Mouse (Mus musculus) monocyte, adult 2 months (primary cell): ENCODE measurements around the gene Tmem52.
"Not testable (repeated sequence)": the region's sequence is repeated elsewhere in the genome, so short reads cannot be mapped to it uniquely, and the experiment has no call there.

Experiments
- DNase-seq, 2 experiments: peaks; one replicate each; pipeline ENCODE4 v3.0.0; 2022; ENCODE audit warnings: low spot score in 2 of 2, low read depth in 1 of 2

Tmem52 gene

DNA sequence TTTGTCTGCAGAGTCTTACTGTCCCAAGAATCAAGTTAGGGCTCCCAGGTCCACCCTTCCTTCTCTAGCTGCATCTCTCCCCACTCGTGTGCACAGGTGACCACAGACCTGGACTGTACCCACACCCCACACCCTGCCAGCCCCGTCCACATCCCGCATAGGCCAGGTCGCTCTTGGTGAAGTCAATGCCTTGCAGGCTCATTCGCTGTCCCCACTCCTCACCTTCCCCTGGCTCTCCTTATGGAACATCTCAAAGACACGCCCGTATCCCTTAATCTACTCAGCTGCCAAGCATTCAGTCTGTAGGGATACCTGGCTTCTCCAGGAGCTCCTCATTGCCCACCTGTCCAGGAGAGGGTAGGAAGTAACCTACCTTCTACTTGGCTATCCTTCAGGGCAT lies 2.5 kb downstream of the Tmem52 start:
- no peak for DNase-seq

DNA sequence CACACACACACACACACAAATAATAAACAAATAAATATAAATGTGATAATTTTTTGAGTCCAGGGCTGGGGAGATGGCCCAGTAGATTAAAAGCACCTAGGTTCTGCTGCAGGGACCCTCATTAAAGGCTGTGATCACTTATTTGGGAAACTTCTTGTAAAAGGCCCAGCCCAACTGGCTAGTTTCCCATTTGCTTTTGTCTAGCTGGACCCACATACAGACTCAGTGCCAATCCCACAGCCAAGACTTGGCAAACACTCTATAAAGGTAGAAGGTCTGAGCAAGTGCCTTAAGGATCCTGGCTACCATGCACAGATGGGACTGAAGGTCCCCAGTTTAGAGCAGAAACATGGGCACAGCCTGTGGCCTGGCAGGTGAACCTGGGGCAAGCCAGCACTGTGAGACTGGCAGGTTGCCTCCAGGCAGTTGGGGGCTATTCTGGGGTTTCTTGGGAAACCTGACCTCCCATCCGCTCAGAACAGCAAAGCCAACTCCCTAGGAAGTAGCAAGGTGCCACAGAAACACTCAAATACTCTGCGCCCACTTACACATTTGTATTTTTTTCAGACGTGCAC lies 3.9 kb downstream of the Tmem52 start:
- DNase-seq: no peak

DNA sequence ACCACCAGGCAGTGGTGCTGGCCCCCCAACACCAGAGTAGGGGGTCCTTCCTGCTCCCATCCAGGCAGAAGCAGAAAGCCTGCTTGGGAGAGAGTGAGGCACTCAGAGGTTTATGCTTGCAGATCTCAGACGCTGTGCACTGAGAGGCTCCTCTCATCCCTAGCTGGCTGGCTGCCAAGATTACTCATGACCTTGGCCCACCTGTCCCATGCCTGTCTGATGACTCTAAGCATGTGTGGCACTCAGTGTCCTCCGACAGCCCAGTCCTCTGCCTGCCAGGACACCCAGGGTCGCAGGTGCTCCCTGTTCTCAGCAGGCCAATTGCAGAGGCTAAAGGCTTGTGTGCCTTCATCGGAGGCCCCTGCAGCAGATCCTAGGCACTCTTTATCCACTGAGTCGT lies 4.4 kb downstream of the Tmem52 start:
- no peak for DNase-seq

DNA sequence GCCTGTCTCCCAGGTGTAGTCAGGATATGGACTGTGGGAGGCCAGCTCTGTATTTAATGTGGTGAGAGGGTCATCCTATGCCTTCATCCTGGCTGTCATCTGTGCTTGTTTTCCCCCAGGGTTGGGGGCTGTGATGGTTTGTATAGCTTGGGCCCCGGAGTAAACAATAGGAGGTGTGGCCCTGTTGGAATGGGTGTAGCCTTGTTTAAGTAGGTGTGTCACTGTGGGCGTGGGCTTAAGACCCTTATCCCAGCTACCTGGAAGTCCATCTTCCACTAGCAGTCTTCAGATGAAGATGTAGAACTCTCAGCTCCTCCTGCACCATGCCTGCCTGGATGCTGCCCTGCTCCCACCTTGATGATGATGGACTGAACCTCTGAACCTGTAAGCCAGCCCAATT lies 4.9 kb downstream of the Tmem52 start:
- DNase-seq: not testable (repeated sequence)

DNA sequence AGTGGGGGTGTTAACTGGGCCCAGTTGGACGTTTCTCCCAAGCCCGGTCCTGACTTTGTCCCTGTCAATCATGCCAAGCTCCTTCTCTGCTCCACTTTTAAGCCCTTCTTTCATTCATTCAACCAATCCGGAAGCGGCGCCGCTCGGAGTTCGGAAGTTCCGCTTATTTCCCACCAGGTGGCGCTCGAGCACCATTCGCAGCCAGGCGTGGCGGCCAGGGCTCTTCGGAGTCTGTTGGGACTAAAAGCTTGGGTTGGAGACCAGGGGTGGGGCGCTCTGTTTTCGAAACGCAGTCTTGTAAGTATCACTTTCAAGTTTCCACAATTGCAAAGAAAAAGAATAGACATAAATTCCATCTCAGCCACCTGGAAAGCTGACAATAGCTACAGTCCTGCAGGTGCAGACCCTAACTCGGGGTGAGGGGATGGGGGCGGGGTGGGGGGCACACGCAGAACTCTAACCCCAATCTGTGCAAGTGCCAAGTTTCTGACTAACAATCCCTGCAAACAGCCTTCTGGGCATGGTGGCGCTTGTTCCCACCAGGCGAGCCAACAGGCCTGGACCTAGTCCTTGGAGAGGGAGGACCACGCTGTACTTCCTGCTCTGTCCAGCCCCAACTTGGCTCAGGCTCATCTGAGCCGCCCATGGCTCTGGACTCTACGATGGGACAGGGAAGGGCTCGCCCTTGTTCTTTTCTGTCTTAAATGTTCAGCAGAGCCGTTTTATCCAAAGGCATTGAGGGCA lies 12.6 kb downstream of the Tmem52 start:
- DNase-seq: peak; percentile 46 to 72

DNA sequence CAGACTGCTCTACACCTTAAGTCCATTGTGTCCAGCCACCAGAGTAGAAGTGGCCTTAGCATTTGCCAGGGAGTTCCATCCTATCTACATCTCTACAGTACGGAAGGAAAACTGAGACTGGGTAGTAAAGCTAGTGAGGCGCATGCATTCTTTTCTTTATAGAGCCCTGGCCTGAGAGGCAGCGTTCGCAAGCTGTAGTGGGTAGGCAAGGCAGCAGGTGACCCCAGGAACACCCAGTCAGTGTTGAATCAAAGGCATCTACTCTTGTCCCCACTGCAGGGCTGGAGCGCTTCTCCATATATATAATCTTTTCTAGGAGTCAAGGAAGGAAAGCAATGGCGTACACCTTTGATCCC lies 13.2 kb downstream of the Tmem52 start:
- no peak for DNase-seq

DNA sequence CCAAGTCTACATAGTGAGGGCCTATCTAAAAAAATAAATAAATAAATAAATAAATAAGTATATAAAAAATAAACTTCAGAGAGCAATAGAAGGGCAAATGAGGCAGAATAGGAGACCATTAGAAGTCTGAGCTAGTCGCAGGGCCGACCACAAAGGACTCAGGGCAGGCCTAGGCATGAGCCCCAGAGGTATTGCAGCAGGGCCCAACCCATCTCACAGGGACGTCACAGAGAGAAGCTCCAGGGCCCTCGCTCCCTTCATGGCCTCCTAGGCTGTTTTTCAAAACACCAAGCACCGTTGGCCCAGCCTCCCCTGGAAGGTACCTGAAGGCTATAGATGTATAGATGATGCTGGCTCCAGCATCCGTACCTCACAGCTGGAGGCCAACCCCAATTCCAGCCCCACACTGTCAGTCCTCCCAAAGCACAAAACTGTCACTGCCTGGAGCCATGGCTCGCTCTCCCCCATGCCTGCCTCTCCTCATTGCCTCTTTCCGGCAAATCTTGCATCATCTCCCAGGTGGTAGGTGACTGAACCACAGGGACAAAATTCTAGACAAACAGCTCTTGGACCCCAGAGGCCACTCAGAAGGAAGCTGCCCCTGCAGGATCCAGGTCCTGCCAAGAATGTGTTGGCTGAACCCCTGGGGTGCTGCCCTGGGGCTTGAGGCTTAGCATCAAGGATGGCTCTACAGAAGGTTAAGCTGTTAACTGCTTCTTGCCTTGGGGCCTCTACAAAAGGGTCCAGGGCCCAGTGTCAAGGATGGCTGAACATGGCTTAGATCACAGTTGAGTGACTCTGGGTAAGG lies 14.0 kb downstream of the Tmem52 start:
- DNase-seq: no peak

DNA sequence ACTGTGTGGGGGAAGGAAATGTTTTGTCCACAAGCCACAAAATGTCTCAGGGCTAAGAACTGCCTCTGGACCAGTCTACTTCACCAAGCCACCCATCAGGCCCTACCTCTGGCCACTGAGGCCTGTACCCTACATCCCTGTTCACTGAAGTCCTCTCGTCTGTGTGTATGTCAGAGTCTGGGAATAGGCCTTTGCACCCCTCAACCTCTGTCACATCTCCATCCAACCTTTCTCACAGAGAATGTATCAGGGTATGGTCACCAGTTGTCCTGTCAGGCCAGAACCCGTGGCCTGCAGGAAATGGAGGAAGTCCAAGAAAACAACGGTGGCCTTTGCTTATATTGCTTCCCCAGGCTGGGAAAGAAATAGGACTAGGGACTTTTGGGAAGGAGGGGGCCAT lies 16.6 kb downstream of the Tmem52 start:
- no peak for DNase-seq

DNA sequence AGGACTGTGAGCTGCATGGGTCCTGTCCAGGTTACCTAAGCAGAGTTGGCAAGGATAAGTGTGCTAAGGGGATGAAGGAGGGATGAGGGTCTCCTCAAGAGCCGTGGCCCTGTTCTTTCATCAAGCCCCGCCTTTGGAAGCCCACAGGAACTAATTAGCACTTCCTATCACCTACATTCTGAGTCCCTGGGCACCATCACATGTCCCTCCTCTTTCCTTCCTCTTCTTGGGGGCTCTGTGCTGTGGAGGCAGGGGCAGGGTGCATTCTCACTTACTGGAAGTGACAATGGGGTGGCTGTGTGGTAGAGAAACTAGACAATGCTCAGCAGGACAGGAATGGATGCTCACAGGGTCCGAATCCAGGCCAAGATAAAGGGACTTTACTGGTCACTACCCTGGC lies 18.8 kb downstream of the Tmem52 start:
- no peak for DNase-seq

DNA sequence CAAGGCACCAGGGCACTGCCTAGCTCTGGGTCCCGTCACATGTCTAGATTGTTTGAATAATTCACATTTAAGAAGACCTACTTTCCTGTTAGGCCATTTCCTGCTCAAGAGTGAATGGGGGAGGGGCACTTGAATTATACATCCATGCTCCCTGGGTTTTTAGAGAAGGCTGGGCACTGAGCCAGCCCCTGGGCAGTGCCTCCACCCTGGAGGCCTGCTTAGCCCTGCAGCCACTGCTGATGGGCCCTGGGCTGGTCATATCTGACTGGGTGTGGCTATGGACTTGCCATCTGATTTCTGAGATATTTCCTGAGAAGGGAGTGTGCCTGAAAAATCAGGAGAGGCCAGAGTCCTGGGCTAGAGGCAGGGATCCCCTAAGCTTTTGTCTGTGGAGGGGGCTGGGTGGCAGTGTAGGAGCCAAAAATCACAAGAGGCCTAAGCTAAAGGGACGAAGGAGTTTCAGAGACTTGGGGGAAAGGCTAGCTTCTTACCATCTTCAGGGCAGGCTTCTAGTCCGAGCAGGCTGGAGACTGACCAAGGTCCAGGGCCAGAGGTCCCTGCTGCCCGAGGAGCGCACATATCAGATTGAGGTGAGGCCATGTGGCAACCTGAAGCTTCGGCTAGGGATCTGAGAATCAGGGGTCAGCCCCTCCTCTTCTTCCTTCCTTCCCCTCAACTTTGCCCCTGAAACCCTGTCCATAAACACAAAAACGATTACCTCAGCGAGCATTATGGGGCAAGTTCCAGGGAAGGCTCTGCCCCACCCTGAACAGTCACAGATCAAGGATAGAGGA lies 19.5 kb downstream of the Tmem52 start:
- no peak for DNase-seq

DNA sequence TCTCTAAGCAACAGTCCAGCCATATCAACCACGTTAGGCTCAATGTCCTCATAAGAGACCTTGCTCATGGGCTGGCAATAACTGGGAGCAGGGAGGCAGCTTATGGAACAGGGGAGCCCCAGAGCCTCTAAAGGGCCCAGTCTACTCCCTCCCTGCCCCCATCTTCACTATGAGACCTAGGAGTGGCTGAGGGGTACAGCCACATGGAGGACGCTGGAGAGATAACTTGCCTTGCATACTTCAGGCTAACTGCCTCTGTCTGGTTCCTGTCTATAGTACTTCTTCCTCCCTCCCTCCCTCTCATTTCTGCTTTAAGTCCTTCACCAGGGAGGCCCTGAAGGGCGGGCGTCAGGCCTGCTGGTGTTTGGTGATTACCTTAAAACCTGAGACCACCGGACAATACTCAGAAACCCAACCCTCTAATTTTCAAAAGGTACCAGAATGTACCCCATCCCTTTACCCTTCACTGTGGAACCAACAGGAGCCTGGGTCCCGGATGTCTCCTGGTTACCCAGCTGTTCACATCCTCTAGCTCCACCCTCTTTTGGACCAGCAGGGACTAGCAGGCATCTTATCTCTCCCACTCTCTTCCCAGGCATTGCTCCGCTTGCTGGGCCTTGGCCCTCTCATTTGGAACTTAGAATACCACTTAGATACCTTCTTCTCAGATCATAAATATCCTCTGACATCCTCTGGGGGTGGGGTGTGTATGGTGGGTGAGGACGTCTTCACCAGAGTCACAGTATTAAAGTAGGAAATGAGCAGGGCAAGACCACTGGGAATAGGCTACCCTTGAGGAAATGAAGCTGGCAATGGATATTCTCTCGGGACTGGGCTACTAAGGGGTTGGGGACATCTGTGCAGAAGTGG lies 20.4 kb downstream of the Tmem52 start:
- DNase-seq: no peak

DNA sequence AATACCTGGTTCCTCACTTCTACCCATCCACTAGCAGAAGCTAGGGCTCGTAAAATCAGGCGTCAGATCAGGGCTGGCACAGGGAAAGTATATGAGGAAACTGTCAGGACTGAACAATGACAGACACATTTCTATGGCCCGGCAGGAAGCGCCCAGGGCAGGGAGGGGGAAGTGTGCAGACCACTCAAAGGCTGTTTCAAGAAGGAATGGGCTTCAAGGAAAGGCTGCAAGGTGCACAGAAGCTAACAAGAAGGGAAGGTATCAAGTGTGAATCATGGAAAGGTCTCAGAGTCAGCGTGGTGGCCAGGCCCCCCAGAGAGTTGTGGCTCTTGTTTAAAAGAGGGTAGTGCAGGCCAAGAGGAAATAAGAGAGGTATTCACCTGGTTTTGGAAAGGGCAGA lies 21.5 kb downstream of the Tmem52 start:
- DNase-seq: no peak

DNA sequence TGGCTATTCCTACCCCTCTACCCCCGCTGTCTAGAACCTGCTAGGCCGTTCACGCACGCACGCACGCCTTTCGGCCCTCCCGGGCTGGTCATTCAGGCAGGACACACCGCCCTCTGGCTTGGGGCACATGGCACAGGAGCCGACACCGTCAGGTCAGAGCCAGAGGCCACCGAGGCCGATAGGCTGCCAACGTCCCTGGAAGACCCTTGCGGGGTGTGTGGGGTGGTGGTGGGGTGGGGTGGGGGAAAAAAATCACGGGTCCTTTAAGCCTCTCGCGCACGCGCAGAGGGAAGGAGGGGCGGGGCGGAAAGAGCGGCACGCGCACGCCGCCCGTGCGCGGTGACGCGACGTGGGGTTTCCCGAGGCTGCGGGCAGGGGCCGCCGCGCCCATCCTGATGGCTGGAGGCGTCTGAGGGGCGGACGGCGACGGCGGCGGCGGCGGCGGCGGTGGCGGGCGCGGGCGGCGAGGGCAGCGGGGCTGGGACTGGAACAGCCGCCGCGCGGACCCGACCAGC lies 22.1 kb downstream of the Tmem52 start, which contains the start of gene Gnb1:
Gene Gnb1, plus strand, starts transcription at position 372 of the 515 bp plus-strand sequence.
- peak; percentile 65 to 86 for DNase-seq

DNA sequence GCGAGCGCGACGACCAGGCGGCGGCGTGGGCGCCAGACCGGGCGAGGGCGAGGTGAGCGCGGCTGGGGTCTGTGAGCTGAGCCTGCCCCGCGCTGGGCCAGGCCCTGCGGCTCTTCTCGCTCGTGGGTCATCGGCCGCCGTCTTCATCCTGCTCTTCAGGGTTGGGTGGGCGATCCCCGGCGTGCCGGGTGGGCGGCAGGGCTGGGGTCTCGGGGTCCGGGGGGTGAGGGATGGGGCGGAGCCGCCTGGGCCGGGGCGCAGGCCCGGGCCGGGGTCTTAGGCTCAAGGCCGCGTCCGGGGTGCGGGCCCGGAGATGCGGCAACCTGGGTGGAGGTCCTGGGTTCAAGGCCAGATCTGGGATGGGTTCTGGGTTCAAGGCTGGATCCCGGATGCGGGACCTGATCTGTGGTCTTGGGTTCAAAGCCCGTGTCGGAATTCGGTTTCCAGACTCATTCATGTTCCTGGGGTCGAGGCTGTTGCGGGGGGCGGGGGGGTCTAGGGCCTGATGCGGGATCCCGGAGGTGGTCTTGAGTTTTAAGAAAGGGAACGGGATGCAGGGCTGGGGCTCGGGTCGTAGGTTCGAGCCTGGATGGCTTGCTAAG lies 22.7 kb downstream of the Tmem52 start:
- no peak for DNase-seq

DNA sequence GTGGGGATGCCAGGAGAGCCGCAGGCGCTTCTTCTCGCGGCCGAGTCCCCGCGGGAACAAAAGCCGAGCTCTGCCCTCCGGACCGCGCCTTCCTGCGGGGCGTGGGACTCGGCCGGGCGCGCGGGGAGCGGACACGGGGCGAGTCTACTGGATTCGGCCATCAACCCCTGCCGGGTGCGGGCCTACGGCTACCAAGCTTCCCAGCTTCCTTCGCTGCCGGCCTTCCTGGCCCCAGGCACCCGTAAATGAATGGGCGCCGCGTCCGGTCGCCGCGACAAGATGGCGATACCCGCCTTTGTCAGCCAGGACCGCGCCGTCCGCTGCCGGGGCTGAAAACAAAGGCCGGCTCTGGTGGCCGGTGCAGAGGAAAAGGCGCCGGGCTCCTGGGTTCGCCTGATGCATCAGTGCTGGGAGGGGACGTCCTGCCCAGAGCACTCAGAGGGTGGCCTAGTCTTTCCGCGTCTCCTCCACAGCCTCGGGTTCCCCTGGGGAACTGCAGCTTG lies 23.3 kb downstream of the Tmem52 start:
- DNase-seq: peak; percentile 17 to 37

DNA sequence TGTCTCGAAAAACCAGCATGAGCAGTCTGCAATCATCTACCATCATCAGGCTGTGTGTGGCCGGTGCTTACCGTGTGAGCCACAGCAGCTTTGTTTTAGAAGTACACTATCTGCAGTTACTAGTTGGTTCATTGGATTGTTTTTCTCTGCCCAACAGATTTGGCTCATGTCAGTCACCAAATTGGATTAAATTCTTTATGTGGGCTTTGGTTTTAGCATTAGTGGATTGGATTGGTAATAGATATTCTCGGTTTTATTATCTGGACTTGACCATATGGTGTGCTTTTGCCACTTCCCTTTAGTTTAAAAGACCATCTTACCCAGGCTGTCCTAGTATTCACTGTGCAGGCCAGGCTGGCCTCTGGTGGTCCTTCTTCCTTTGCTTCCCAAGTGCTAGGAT lies 26.0 kb downstream of the Tmem52 start:
- DNase-seq: no peak

DNA sequence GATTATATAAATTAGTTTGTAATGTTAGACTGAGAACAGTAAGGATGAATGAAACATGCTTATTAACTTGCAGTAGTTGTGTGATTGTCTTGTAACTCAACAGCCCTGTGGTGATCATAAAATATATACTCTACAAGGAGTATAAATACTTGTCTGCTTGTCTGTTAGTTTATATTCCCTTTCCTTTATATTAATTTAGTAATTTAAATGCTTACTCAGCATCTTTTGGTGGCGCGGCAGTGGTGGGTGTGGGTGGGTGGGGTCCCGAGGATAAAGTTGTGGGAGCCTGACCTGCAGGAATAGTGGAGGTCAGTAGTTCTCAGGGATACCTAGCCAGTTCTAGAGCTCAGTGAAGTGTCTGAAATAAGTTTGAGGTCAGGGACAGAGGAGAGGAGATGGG lies 29.0 kb downstream of the Tmem52 start:
- DNase-seq: no peak

DNA sequence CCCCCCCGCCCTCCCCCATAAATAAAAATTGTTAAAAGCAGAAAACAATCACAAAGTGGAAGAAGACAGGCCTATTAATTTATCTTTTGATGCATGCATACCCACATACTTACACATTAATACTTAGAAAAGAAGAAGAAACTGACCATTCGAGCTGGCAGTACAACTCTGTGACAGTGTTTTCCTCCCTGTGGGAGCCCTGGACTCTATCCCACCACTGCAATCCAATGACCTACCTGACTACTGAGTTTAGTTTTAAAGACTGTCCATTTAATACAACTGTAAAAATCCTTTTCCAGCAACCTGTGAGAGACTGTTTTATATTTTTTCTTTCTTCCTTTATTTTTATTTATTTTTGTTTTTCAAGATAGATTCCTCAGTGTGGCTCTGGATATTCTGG lies 32.2 kb downstream of the Tmem52 start:
- no peak for DNase-seq

DNA sequence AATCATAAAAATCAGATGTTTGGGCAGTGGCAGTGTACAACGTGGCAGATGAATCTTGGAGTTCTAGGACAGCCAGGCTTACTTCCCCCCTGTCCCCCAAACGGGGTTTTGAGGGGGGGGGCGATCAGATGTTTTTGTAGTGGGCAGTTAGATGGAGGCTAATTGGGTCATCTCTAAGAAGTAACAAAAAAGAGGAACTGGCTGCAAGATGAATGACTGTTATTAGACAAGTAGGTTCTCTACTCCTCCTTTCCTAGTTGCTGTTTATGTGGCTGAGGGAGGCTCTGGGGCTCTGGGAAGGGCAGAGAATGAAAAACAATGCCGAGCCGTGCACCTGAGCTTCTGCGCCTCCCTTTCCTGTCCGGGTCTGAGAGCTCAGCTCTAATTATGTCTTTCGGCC lies 36.2 kb downstream of the Tmem52 start:
- no peak for DNase-seq
